Mouse (Mus musculus): ENCODE measurements around the gene Alk. TPM values are rescaled to one million over a fixed set of nuclear protein-coding genes. Genes with fewer than 3 reads are reported as not detected.
"Not testable (repeated sequence)": the region's sequence is repeated elsewhere in the genome, so short reads cannot be mapped to it uniquely, and the experiment has no call there.

The Alk gene
- polyA plus RNA-seq, 1 experiment from 2014 or later, result 2.7 TPM

DNA sequence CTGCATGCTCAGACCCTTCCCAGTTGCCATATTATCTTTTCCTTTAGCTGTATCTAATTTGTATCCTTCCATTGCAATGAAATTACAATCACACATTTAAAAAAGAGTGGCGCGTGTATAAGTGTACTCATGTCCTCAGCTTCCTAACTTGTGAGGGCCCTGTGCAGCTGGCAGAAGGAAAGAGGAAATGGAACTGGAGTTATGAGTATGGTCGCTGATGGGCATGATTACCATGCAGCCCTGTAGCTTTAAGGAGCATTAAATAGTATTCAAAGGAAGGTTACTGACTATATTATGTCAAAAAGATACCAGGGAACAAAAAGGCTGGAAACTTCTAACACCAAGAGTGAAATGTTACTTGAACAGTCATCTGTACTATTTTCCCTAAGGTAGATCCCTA is 79.6 kb downstream of the Alk start:
- no peaks in the 10 kb centered on the region for H3K27me3 ChIP-seq
- H3K4me2 ChIP-seq (replicated peaks), result no peak overlapping the region
- H3K27ac ChIP-seq (replicated peaks), result no peak overlapping the region
- no peaks in the 10 kb centered on the region for H3K36me3 ChIP-seq
- ATAC-seq (replicated peaks), result no peak
- H3K9ac ChIP-seq (replicated peaks), result no peak overlapping the region
- no peak overlapping the region for H3K4me3 ChIP-seq
- WGBS, result 95% methylated on average over 3 of the region's 3 CpGs
- peaks cover 6% of the 10 kb centered on the region; the same call in 1 of the 2 replicates for H3K4me1 ChIP-seq
- no peaks in the 10 kb centered on the region for H3K9me3 ChIP-seq

DNA sequence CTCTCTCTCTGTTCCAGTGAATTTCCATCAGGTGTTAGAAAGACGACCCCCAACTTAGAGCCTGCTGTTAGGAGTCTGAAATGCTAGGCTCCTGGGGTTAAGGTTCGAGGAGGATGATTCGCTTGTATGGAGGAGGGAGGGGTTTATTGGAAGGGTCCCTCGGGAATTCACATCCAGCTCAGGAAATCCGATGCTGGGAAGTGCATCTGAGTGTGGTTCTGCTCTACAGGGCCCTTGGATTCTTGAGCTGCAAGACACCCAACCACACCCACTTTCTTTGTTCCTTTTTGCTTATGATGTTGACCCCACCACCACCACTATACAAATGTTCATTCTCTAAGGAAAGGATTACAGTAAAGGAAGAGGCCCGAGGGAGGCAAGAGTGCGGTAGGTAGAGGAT is 81.4 kb downstream of the Alk start:
- no peak overlapping the region for H3K9ac ChIP-seq (replicated peaks)
- H3K27ac ChIP-seq (replicated peaks), result no peak overlapping the region
- WGBS, result 51% methylated on average over 7 of the region's 7 CpGs
- H3K36me3 ChIP-seq, result no peaks in the 10 kb centered on the region
- H3K9me3 ChIP-seq, result no peaks in the 10 kb centered on the region
- no peak for ATAC-seq (replicated peaks)
- no peaks in the 10 kb centered on the region for H3K27me3 ChIP-seq
- H3K4me3 ChIP-seq, result no peak overlapping the region
- peaks cover 6% of the 10 kb centered on the region; the same call in 1 of the 2 replicates for H3K4me1 ChIP-seq
- no peak overlapping the region for H3K4me2 ChIP-seq (replicated peaks)

DNA sequence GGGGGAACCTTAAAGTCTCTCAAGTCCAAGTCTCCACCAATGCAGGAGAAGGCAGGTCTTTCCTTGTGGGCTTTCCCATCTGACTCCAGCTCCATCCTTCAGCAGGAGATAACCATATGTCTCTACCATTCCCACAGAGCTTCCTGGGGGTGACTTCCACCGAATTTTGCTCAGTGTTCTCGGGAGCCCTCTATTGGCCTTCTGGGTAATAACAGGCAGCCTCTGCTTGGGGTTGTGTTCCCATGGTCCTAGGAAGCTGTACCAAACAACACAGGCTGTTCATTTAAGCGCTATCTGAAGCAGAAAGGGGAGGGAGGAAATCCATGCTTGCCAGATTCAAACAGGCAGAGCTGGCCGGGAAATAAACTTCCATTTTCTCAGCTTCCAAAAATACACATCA is 82.0 kb downstream of the Alk start:
- no peak overlapping the region for H3K4me3 ChIP-seq
- no peaks in the 10 kb centered on the region for H3K9me3 ChIP-seq
- no peak overlapping the region for H3K4me2 ChIP-seq (replicated peaks)
- ATAC-seq (replicated peaks), result peak; percentile 26; the same call in 1 of the 2 replicates
- no peaks in the 10 kb centered on the region for H3K27me3 ChIP-seq
- no peak overlapping the region for H3K27ac ChIP-seq (replicated peaks)
- H3K4me1 ChIP-seq, result peaks cover 6% of the 10 kb centered on the region; the same call in 1 of the 2 replicates
- H3K36me3 ChIP-seq, result no peaks in the 10 kb centered on the region
- H3K9ac ChIP-seq (replicated peaks), result no peak overlapping the region
- WGBS, result 6% methylated on average over 4 of the region's 4 CpGs

DNA sequence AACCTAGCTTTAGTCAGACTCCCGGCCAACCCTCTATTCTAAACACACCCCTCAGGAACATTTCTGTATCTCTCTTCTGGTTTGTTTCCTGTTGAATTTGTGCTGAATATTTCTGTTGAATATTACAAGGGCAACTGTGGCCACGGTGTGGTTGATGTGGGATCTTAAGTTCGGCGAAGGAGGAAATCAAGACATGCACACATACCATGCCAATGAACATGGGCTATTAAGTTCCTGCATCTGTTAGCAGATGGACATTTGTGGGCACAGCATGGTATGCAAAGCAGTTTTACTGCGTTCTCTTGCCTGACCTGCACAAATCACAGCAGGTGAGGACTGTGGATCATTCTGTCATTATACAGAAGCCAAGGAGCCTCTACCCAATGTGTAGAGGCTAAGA is 83.1 kb downstream of the Alk start:
- Histone ChIP-seq H3K9ac (replicated peaks) (no peak overlapping the region), H3K9me3 (no peaks in the 10 kb centered on the region), H3K4me1 (peaks cover 6% of the 10 kb centered on the region; the same call in 1 of the 2 replicates), H3K4me3 (no peak overlapping the region), H3K36me3 (no peaks in the 10 kb centered on the region), H3K27ac (replicated peaks) (no peak overlapping the region), H3K4me2 (replicated peaks) (no peak overlapping the region), H3K27me3 (no peaks in the 10 kb centered on the region)
- 96% methylated on average over 5 of the region's 5 CpGs for WGBS
- no peak for ATAC-seq (replicated peaks)

DNA sequence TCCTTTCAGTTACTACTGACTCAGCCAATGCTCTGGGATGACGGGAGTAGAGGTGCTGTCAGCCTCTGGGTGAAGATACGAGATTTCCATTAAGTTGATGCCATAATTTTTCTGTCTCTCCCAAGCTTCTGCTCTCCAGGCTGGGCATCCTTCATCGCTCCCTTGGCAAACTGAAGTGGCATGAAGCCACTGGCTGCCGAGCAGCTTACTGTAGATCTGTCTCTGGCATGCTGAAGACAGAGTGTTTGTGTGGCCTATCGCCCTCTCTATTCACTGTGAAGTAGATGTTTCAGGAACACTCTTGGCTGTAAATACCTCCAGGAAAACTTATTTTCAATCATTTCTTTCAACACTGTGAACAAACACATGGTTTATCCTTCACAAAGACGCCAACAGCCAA is 93.7 kb downstream of the Alk start:
- Histone ChIP-seq H3K9ac (replicated peaks) (no peak overlapping the region), H3K27me3 (no peaks in the 10 kb centered on the region), H3K9me3 (no peaks in the 10 kb centered on the region), H3K36me3 (no peaks in the 10 kb centered on the region), H3K4me1 (0 out of 2 replicates have a peak, but pooled peaks cover 2% of the 10 kb centered on the region), H3K4me3 (no peak overlapping the region), H3K27ac (replicated peaks) (no peak overlapping the region), H3K4me2 (replicated peaks) (no peak overlapping the region)
- ATAC-seq (replicated peaks), result peak; percentile 69
- 70% methylated on average over 6 of the region's 6 CpGs for WGBS

DNA sequence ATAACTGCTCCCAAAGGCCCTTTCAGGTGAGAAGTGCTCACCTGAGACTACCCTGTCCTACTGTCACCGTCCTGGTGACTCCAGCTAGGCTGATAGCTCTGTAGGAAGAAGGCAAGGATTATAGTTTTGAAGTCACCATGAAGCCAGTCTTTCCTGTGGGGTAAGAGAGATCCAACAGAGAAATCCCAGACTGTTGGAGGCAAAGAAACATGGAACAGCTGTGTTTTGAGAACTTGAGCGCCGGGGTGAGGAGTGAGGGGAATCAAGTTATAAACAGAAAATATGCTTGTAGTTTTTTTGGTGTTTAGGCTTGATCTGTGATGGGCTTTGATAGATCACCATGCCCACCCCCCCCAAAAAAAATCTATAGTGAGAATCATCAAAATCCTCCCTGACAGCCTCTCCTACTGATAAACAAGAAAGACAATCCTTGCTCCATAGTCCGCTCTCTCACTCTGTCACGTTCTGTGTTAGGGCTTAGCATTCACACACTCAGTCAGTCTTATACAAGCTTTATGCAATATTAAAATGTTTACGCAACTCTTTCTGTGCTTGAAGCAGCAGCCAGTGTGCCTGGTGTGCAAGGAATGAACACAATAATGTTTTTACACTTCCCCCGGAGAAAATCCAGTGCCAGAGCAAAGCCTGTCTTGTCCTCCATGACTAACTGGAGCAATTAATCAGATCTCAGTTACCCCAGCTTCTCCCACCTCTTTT is 95.6 kb downstream of the Alk start:
- H3K9me3 ChIP-seq, result no peaks in the 10 kb centered on the region
- peaks cover 18% of the 10 kb centered on the region for H3K4me1 ChIP-seq
- no peak overlapping the region for H3K27ac ChIP-seq (replicated peaks)
- no peak for ATAC-seq (replicated peaks)
- 85% methylated on average over 7 of the region's 7 CpGs for WGBS
- H3K4me2 ChIP-seq (replicated peaks), result no peak overlapping the region
- H3K4me3 ChIP-seq, result no peak overlapping the region
- H3K36me3 ChIP-seq, result no peaks in the 10 kb centered on the region
- H3K27me3 ChIP-seq, result no peaks in the 10 kb centered on the region
- no peak overlapping the region for H3K9ac ChIP-seq (replicated peaks)

DNA sequence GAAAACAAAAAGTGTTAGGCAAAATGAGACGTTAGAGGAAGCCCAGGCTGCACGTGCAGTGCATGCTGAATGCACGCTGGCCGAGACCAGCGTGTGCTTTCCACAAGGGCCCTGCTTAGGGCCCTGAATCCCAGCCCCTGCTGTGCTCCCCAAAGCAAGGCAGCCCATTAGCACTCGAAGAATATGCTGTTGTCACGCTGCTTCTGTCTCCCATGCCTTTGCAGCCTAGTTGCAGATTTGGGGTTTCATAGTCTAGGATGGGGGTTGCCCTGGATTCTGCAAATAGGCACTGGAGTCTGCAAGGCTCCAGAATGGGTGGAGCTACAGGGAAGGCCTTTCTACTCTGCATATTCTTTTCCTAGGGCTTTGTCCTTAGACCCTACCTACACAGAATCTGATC is 99.2 kb downstream of the Alk start:
- H3K4me3 ChIP-seq, result no peak overlapping the region
- peak; percentile 94 for ATAC-seq (replicated peaks)
- H3K4me1 ChIP-seq, result peaks cover 18% of the 10 kb centered on the region
- no peak overlapping the region for H3K4me2 ChIP-seq (replicated peaks)
- H3K27me3 ChIP-seq, result no peaks in the 10 kb centered on the region
- no peaks in the 10 kb centered on the region for H3K36me3 ChIP-seq
- 8% methylated on average over 7 of the region's 7 CpGs for WGBS
- no peak overlapping the region for H3K9ac ChIP-seq (replicated peaks)
- H3K9me3 ChIP-seq, result no peaks in the 10 kb centered on the region
- H3K27ac ChIP-seq (replicated peaks), result peak overlapping the region; percentile 65

DNA sequence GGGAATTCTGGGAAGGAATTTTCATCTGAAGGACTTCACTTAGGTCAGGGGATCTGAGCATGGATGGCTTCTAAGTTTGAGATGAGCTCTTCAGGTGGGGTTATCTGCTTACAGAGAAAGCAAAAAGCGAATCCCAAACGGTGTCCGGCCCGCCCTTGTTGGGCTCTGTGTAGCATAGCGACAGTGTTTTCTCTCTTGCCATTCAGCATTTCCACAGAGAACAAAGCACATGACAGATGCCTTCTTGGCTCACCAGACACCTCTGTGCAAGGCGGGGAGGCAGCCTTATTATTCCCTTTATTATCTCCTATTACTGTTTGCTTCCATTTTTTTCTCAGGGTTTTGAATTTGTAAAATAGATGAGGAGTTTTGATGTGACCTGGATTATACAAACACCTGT is 99.8 kb downstream of the Alk start:
- Histone ChIP-seq H3K9me3 (no peaks in the 10 kb centered on the region), H3K36me3 (no peaks in the 10 kb centered on the region), H3K4me3 (no peak overlapping the region), H3K27me3 (no peaks in the 10 kb centered on the region), H3K27ac (replicated peaks) (peak overlapping the region; percentile 65), H3K9ac (replicated peaks) (no peak overlapping the region), H3K4me2 (replicated peaks) (no peak overlapping the region), H3K4me1 (peaks cover 18% of the 10 kb centered on the region)
- peak; percentile 76 for ATAC-seq (replicated peaks)
- WGBS, result 15% methylated on average over 6 of the region's 6 CpGs

DNA sequence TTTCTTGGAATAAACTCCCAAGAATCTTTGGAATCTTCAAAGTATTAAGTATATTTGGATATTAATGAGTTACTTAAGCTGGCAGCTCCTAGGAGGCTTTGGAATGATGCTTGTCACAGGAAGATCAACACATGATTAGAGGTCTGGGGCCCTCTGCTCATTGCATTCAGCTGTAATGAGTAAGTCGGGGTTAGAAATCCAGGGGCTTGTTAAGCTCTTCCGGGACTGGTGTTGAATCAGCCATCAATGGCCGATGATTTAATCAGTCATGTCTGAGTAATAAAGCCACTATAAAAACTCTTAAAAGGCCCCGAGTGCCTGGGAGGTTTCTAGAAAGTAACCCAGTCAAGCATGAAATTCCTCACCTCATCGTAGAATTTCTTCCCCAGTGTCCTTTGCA is 109.0 kb downstream of the Alk start:
- WGBS, result 17% methylated on average over 5 of the region's 5 CpGs
- H3K9ac ChIP-seq (replicated peaks), result no peak overlapping the region

DNA sequence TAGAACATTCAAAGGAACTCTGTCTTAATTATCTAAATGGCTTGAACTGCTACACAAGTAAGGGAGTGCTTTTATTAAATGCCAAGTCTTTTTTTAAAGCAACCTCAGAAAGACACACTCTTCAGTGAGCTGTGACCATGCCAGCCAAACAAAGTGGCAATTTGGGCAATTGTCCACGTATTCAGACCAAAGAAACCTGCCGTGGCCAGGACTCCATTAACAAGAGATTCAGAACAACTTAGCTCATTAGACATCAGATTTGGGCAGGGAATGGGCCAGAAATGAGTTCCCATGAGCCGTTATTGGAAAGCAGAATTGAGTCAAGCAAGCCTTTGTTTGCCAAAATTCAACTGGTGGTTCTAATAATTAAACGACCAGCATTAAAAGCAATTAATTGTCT is 118.8 kb downstream of the Alk start:
- Histone ChIP-seq H3K4me3 (no peak overlapping the region), H3K27ac (replicated peaks) (no peak overlapping the region), H3K36me3 (no peaks in the 10 kb centered on the region), H3K4me2 (replicated peaks) (no peak overlapping the region), H3K9me3 (peaks cover 7% of the 10 kb centered on the region; the same call in 1 of the 2 replicates), H3K27me3 (no peaks in the 10 kb centered on the region), H3K9ac (replicated peaks) (no peak overlapping the region), H3K4me1 (peaks cover 5% of the 10 kb centered on the region; the same call in 1 of the 2 replicates)
- peak; percentile 82 for ATAC-seq (replicated peaks)
- WGBS, result 18% methylated on average over 4 of the region's 4 CpGs

More for the DNA sequence above, 109.0 kb downstream of the Alk start:
- ATAC-seq (replicated peaks), result no peak
- Histone ChIP-seq H3K9me3 (no peaks in the 10 kb centered on the region), H3K36me3 (no peaks in the 10 kb centered on the region), H3K27me3 (no peaks in the 10 kb centered on the region), H3K4me2 (replicated peaks) (no peak overlapping the region), H3K4me3 (no peak overlapping the region), H3K4me1 (no peaks in the 10 kb centered on the region), H3K27ac (replicated peaks) (no peak overlapping the region)

DNA sequence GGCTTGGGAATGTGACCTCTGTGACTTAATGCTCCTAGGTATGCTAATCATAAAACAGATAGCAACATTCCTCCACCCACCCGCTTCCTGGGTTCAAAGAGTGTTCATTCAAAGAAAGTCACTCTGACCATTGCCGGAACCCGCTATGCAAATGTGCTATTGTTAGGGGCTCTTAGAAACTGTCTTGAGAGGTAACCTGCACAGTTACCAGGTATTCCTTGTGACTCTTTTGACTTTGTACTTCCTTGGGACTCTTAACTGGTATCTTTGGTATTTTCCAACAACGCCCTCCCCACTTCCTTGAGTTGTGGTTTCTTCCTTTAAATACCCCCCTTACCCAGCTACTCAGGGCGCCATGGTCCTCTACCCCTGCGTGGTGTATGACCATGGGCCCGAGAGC is 125.2 kb downstream of the Alk start:
- H3K9me3 ChIP-seq; H3K9ac ChIP-seq (replicated peaks); H3K36me3 ChIP-seq; H3K4me1 ChIP-seq; H3K27me3 ChIP-seq; H3K27ac ChIP-seq (replicated peaks); ATAC-seq (replicated peaks); H3K4me3 ChIP-seq; H3K4me2 ChIP-seq (replicated peaks): not testable (repeated sequence)
- WGBS, result 94% methylated on average over 7 of the region's 7 CpGs

DNA sequence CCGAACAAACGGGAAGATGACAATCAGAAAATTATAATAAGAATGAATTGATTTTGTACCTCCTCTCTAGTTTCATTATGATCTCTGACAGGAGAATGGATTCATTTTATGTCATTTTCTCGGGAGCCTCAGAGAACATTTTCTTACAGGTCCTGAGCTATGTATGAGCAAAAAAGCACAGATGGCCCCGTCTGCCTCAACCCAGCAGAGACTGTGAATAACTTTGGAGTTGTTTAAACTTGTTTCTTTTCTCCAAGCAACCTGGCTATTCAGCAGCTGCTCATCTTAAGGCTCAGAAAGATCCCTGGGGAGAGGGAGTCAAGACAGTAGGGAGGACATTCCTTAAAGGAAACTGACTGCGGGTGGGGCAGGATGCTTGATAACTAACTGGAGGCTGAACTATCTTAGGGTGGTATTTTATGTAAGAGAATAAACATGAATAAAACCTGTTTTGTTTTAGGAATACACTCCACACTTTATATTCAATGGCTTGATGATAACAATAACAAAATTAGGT is 126.5 kb downstream of the Alk start:
- no peak overlapping the region for H3K4me3 ChIP-seq
- H3K27ac ChIP-seq (replicated peaks), result no peak overlapping the region
- no peak for ATAC-seq (replicated peaks)
- no peaks in the 10 kb centered on the region for H3K9me3 ChIP-seq
- 45% methylated on average over 5 of the region's 5 CpGs for WGBS
- no peaks in the 10 kb centered on the region for H3K36me3 ChIP-seq
- H3K4me1 ChIP-seq, result peaks cover 12% of the 10 kb centered on the region
- H3K27me3 ChIP-seq, result no peaks in the 10 kb centered on the region
- H3K9ac ChIP-seq (replicated peaks), result no peak overlapping the region
- H3K4me2 ChIP-seq (replicated peaks), result no peak overlapping the region

DNA sequence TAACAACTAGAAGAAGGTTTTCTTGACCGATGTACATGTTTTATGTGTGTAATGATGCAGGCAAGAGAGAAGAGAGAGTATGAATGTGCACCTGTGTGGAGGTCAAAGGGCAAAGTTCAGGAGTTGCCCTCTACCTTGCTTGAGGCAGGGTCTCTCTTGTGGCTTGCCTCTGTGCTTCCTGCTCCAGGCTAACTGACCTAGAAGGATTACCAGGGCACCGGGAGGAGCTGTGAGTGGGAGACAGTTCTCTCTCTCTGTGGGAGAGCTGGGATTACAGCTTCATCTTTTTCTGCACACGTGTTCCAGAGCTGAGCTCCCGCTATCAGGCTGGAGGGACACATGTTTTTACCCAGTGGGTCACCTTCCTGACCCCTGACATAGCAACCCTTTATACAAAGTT is 127.5 kb downstream of the Alk start:
- H3K27me3 ChIP-seq, result no peaks in the 10 kb centered on the region
- H3K27ac ChIP-seq (replicated peaks), result no peak overlapping the region
- ATAC-seq (replicated peaks), result no peak
- H3K4me1 ChIP-seq, result peaks cover 12% of the 10 kb centered on the region
- H3K9me3 ChIP-seq, result no peaks in the 10 kb centered on the region
- no peak overlapping the region for H3K9ac ChIP-seq (replicated peaks)
- 50% methylated on average over 4 of the region's 4 CpGs for WGBS
- no peak overlapping the region for H3K4me3 ChIP-seq
- H3K4me2 ChIP-seq (replicated peaks), result no peak overlapping the region
- H3K36me3 ChIP-seq, result no peaks in the 10 kb centered on the region

Measured in forebrain, embryonic 15.5 days (tissue).